Mouse (Mus musculus): ENCODE data around the gene Ubr7. TPM values are rescaled to one million over a fixed set of nuclear protein-coding genes. Genes with fewer than 3 reads are reported as not detected.

Gene Ubr7
- total RNA-seq, 2 experiments from 2014 or later: 32.3 to 35.0 TPM

GRCm38 (mm10) chr12:102782841-102783240 is 25.1 kb downstream of the Ubr7 start:
- DNase-seq (ENCODE audit: extremely low spot score in 1 of 2, low spot score in 2 of 2): no peak
- intact Hi-C loops (cut with DNase I): no loop called here

- DNase-seq (ENCODE audit: extremely low spot score in 1 of 2, low spot score in 2 of 2): no peak
- intact Hi-C loops (cut with DNase I): no loop called here
These were observed 27.3 kb downstream of the Ubr7 start for GRCm38 (mm10) chr12:102784899-102785592.

- intact Hi-C loops (cut with DNase I): no loop called here
- DNase-seq (ENCODE audit: extremely low spot score in 1 of 2, low spot score in 2 of 2): no peak
These were observed 27.8 kb downstream of the Ubr7 start for GRCm38 (mm10) chr12:102785593-102785985.

GRCm38 (mm10) chr12:102787927-102788326 is 30.2 kb downstream of the Ubr7 start:
- DNase-seq (ENCODE audit: extremely low spot score in 1 of 2, low spot score in 2 of 2): no peak
- intact Hi-C loops (cut with DNase I): no loop called here

- no peak for DNase-seq (ENCODE audit: extremely low spot score in 1 of 2, low spot score in 2 of 2)
- intact Hi-C loops (cut with DNase I): no loop called here
These were observed 41.8 kb downstream of the Ubr7 start for GRCm38 (mm10) chr12:102799528-102799927.

GRCm38 (mm10) chr12:102814858-102815257 is 57.1 kb downstream of the Ubr7 start:
- intact Hi-C loops (cut with DNase I): no loop called here
- DNase-seq (ENCODE audit: extremely low spot score in 1 of 2, low spot score in 2 of 2): no peak

GRCm38 (mm10) chr12:102826399-102826798 is 68.6 kb downstream of the Ubr7 start:
- intact Hi-C loops (cut with DNase I): no loop called here
- DNase-seq (ENCODE audit: extremely low spot score in 1 of 2, low spot score in 2 of 2): no peak

- DNase-seq (ENCODE audit: extremely low spot score in 1 of 2, low spot score in 2 of 2): no peak
- intact Hi-C loops (cut with DNase I): no loop called here
These were observed 69.4 kb downstream of the Ubr7 start for GRCm38 (mm10) chr12:102827119-102827518.

Other genes starting within 250 kb of the Ubr7 start
- 100 to 1,000 TPM; 187 to 195 TPM for gene Chga, start 203.0 kb upstream of the Ubr7 start, total RNA-seq (2021)
- gene Itpk1, start 53.0 kb upstream of the Ubr7 start, total RNA-seq (2021): 10 to 100 TPM; 90.5 to 90.8 TPM
- gene Moap1, start 14.3 kb upstream of the Ubr7 start, total RNA-seq (2021): 10 to 100 TPM; 37.5 to 41.0 TPM
- gene Tmem251, start 14.2 kb upstream of the Ubr7 start, total RNA-seq (2021): 1 to 10 TPM; 5.4 to 6.1 TPM
- gene Gm28051, start 202 bp upstream of the Ubr7 start, total RNA-seq (2021): not detected
- gene Gon7, start 164 bp upstream of the Ubr7 start, total RNA-seq (2021): 10 to 100 TPM; 10.9 to 15.4 TPM
- 10 to 100 TPM; 22.9 to 23.0 TPM for gene Gm20604, start 705 bp downstream of the Ubr7 start, total RNA-seq (2021)
- 10 to 100 TPM; 17.7 to 19.6 TPM for gene Btbd7, start 120.5 kb downstream of the Ubr7 start, total RNA-seq (2021)
- gene Cox8c, start 141.3 kb downstream of the Ubr7 start, total RNA-seq (2021): not detected
- gene Unc79, start 190.9 kb downstream of the Ubr7 start, total RNA-seq (2021): 10 to 100 TPM; 37.3 to 38.9 TPM

Data from left cerebral cortex, postnatal 10 days (tissue).